Mouse (Mus musculus): ENCODE results near the gene Add2.

DNA sequence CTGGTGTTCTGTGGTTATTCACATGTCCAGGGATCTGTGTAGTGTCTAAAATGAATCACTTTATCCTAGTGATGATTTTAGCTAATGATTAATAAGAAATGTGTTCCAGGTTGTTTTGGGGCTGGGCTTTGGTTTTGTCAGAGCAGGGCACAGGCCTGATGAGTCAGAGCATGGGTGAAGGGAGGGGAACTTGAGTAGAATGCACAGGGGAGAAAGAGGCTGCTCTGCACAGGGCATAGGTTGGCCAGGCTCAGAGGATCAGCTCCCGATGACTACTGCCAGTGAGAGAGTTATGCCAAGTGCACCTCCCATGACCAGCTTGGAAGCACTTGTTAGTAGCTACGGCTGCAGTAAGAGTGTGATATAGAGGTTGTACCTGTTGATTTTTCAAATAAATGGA is 3.0 kb downstream of the Add2 start:
- TF ChIP-seq CTCF (IDR thresholded peaks at IDR 0.05; ENCODE audit: extremely low read depth, insufficient read depth, low read length): no peak
- no peak for TF ChIP-seq POLR2A (IDR thresholded peaks at IDR 0.05; ENCODE audit: extremely low read depth, insufficient read depth, low read length)

Data from cortical plate, adult 2 months (tissue).